Mouse (Mus musculus) right cerebral cortex, adult 18-20 months (tissue): ENCODE results near the gene Olfr424.

ENCODE experiments used
- DNase-seq: peaks from one replicate; pipeline ENCODE4 v3.0.0; 2022; ENCODE audit warnings: mixed read lengths

Gene Olfr424

GRCm38 (mm10) chr1:174131217-174131616, at the start of gene Olfr424:
Gene Olfr424, plus strand, starts transcription at chr1:174131517.
- DNase-seq, result no peak

- DNase-seq, result no peak
Measured at GRCm38 (mm10) chr1:174084031-174084430, 47.3 kb upstream of the Olfr424 start, which contains the start of gene Olfr429. Gene Olfr429, plus strand, starts transcription at chr1:174084331.

DNA sequence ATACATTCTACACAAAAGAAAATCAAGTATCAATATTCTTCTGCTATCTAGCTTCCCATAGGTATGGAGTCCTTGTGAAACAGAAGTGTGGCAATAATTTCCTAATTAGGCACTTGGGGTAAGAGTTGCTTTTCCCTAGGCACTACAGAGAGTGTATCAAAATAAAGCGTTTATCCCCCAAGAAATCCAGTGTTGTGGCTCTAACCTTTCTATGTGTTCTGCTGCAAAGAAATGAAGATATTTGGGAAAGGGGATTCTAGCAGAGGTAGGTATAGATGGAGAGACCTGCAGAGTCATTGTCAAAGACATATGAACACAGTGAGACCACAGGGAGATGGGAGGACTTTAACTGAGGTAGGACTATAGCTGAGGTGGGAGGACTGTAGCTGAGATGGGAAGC, 34.7 kb upstream of the Olfr424 start, which contains the start of gene Olfr427:
Gene Olfr427 (plus strand): TSS at position 301 of the 400 bp plus-strand sequence.
- no peak for DNase-seq

DNA sequence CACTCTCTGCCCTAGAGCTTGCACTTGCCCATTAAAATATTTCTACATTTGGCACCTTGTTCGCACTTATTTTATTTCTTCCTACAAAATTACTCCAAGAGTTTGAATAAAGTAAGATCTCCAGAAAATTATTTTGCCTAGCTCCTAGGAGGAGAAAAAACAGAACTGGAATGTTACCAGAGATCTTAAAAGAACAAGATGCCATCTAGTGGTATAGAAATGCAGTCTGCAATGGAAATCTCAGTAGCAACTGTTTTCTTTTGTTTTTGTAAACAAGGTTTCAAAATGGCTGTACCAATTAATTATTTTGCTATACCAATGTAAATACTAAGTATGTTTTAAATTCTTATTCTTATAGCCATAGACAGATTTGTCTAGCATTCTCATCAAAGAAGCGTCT, 27.6 kb upstream of the Olfr424 start:
- DNase-seq, result no peak

- DNase-seq, result no peak
Measured at GRCm38 (mm10) chr1:174121062-174121461, 10.3 kb upstream of the Olfr424 start, which contains the start of gene Olfr231. Gene Olfr231, minus strand, starts transcription at chr1:174121162.

DNA sequence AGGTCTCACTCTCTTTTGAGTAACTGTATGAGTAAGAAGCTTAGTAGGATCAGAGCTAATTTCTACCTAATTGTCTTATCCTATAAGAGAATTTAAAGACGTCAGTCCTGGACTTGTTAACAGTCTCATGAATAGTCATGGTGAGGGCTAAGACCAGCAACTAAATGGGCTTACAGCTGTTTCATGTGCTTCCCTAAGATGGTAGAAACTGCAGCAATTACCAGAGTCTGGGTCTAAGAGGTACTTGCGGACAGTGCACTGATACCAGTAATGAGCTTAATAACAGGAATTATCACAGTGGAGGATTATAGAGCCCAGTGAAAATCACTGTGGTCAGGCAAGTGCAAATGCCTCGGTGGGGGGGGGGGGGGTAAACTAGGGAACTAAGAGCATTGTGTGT, 682 bp downstream of the Olfr424 start:
- no peak for DNase-seq

GRCm38 (mm10) chr1:174141384-174141783, 10.1 kb downstream of the Olfr424 start:
- DNase-seq, result no peak

DNA sequence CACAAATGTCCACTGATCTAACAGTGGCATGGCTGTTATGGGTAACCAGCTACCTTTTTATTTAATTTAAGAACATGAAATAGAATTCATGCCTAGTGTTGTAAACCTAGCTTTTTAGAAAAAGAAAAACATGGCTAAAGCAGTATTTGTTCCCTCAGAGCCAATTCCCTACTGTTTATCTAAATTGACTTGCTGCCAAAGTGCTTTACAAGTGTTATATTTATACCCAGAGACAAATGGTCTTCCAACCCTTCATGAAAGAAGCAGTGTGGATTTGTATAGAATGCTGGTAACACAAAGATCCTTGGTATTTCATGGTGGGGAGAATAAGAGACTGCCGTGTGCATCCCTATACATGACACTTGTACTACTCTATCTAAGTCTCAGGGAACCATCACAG, 15.4 kb downstream of the Olfr424 start:
- no peak for DNase-seq

- DNase-seq, result no peak
Measured at GRCm38 (mm10) chr1:174149289-174149688, 18.0 kb downstream of the Olfr424 start.

DNA sequence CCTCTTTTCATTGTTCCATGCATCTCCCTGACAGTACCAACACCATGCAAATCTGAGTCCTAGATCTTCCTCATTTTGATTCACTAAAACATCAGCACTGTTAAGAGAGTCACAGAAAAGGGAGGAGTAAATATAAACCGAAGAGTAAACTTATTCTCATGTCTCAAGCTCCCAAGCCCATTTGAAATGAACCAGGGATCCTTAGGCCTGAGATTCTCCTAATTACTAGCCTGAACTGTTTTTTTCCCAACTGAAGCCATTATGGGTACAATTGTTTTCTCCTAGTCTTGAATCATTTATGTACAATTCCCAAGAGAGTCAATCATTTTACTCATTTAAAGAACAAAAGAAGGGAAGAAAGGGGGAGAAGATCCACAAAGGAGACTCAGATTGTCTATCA, 24.0 kb downstream of the Olfr424 start, which contains the start of gene Olfr420:
Gene Olfr420 (plus strand): TSS at position 301 of the 400 bp plus-strand sequence.
- no peak for DNase-seq

DNA sequence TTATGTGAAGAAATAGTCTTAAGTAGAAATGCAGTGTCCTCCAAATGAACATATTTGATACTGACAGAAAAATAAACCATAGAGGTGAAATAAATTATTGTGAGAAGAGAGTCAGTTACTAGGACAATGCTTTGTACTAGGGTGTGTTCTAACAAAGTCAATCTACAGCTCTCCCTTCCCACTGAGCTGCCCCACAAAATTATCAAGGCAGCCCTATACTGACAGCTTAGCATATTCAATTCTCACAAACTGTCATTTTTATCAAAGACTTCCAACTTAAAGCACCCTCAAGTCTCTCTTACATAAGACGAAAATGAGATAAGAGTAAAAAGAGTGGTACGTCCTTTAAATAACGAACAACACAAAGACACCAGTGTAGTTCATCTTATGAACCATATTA, 26.3 kb downstream of the Olfr424 start:
- no peak for DNase-seq

DNA sequence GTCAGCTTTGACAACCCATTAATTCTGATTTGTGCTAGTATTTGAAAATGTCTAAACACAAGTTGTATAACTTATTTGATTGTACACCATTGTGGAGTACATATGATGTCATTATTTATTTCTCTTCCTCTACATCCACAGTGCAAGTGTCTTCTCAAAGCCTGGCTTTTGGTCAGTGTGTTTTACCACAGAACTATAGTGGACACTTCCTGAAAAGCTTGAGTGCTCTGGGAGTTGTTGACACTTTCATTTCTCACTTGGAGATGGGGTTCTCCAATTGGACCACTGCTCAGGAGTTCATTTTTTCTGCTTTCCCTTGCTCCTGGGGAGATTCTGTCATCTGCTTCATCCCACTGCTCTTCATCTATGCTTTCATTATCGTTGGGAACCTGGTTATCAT, 27.2 kb downstream of the Olfr424 start:
- DNase-seq, result no peak

- DNase-seq, result no peak
Measured at GRCm38 (mm10) chr1:174159095-174159494, 27.8 kb downstream of the Olfr424 start.

- DNase-seq, result no peak
Measured at GRCm38 (mm10) chr1:174169024-174169423, 37.7 kb downstream of the Olfr424 start.

DNA sequence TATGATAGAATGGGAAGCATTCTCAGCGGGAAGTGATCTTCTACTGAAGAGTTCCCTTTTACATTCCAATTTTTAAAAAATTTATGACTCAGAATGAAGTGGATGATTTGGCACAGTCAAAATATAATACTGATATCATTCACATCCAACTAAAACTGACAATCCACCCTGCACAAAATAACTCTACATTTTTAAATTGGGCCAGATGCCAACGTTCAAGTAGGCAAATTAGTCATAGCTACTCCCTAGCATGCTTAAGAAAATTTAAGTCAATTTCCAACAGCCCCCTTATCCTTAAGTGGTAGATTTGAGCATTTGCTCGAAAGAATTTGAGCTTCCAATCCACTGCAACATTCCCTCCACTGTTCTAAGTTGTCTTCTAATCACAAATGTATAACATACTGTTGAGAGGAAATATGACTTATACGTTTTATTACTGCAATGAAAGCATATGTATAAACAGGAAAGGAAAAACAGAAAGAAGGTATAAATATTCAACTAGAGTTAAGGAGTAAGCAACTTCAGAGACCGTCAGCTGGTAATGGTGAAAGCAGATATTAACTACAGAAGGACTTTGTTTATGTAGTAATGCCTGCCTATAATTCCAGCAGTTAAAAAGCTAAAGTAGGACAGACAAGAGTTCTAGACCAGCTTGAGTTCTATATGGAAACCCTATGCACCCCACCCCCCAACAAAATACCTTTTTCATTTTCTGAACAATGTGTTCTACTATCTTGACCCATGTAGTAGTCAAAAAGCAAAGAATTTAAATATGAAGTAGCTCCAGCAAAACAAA, 39.6 kb downstream of the Olfr424 start:
- DNase-seq, result no peak

DNA sequence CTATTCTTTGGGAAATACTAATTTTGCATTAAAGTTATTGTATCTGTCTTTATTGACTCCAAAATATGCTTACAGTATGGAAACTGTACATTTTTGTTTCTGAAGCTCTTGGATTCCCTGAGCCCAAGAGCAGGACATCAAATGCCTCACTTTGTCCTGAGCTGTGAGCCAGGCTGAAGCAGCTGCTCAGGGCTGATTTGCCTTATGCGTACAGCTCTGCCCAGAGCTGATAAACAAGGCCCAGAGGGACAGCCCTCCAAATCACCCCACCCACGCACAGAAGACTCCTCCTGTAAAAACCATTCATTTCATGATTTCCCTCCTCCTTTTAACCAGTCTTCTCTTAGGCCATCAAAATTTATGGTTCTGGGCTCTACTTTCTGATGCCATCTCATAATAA, 40.2 kb downstream of the Olfr424 start:
- no peak for DNase-seq

- no peak for DNase-seq
Measured at GRCm38 (mm10) chr1:174172605-174173004, 41.3 kb downstream of the Olfr424 start, which contains the start of gene Spta1. Gene Spta1, plus strand, starts transcription at chr1:174172776.
